Mouse (Mus musculus) cortical plate, adult 2 months (tissue): ENCODE results near the gene Plekha8.

Source experiments
- CTCF ChIP-seq: fragments of 200-500 bp; IDR thresholded peaks from 2 replicates; pipeline ENCODE4 v1.5.1; 2011; ENCODE audit warnings: mild to moderate bottlenecking, control low read depth, low read length; ENCODE audit not compliant: insufficient read depth; ENCODE audit errors: extremely low read depth
- POLR2A ChIP-seq: fragments of 200-500 bp; IDR thresholded peaks from 2 replicates; pipeline ENCODE4 v1.6.1; 2011; ENCODE audit warnings: mild to moderate bottlenecking, low read length, control low read depth; ENCODE audit not compliant: insufficient read depth; ENCODE audit errors: extremely low read depth

- TF ChIP-seq POLR2A = no peak
- no peak for TF ChIP-seq CTCF
These were observed 94.8 kb downstream of the Plekha8 start for GRCm38 (mm10) chr6:54689686-54690085.
